Mouse (Mus musculus) MEL (cell line): Measurements from ENCODE around the gene Cdc42bpa. TPM values are rescaled to one million over a fixed set of nuclear protein-coding genes. Genes with fewer than 3 reads are reported as not detected.

Experiments
- DNase-seq: peaks from one replicate; pipeline ENCODE4 v3.0.0; 2011; ENCODE audit warnings: low read depth, low spot score
- H3K27ac ChIP-seq: 2 replicates; pipeline ENCODE4 v1.5.1; 2012; ENCODE audit warnings: low read depth, mild to moderate bottlenecking, control low read depth, low read length, moderate library complexity; ENCODE audit not compliant: control insufficient read depth
- H3K27me3 ChIP-seq, 2 experiments: fragments of 150-350 bp in 1 of 2; sonication (generic) in 1 of 2; 2 replicates each; pipeline ENCODE4 v1.6.1; 2012; ENCODE audit warnings: low read length in 2 of 2, mild to moderate bottlenecking in 2 of 2, improper control_type of control experiment in 1 of 2, moderate library complexity in 1 of 2; ENCODE audit not compliant: insufficient read depth in 2 of 2, control insufficient read depth in 1 of 2
- H3K36me3 ChIP-seq, 2 experiments: 2 replicates each; pipeline ENCODE4 v1.6.1; 2012 to 2014; ENCODE audit warnings: low read length in 2 of 2, improper control_type of control experiment in 1 of 2, inconsistent platforms in 1 of 2, mild to moderate bottlenecking in 1 of 2; ENCODE audit not compliant: insufficient read depth in 2 of 2, control insufficient read depth in 1 of 2
- H3K4me1 ChIP-seq, 2 experiments: fragments of 150-350 bp in 1 of 2; sonication (generic) in 1 of 2; 2 replicates each; pipeline ENCODE4 v1.6.1; 2012; ENCODE audit warnings: low read length in 2 of 2, improper control_type of control experiment in 1 of 2, mild to moderate bottlenecking in 1 of 2; ENCODE audit not compliant: insufficient read depth in 2 of 2, control insufficient read depth in 1 of 2
- H3K4me3 ChIP-seq, 2 experiments: fragments of 150-350 bp in 1 of 2; sonication (generic) in 1 of 2; 2 replicates each; pipeline ENCODE4 v1.5.1; 2012; ENCODE audit warnings: low read depth in 2 of 2, low read length in 2 of 2, mild to moderate bottlenecking in 2 of 2, moderate library complexity in 2 of 2, control low read depth in 1 of 2, improper control_type of control experiment in 1 of 2; ENCODE audit not compliant: control insufficient read depth in 1 of 2, insufficient read depth in 1 of 2
- H3K79me2 ChIP-seq: 2 replicates; pipeline ENCODE4 v1.6.1; 2012; ENCODE audit warnings: mild to moderate bottlenecking, low read length, moderate library complexity; ENCODE audit not compliant: control insufficient read depth, poor library complexity, insufficient read depth
- H3K9ac ChIP-seq: 2 replicates; pipeline ENCODE4 v1.6.1; 2012; ENCODE audit warnings: low read depth, mild to moderate bottlenecking, control low read depth, low read length, moderate library complexity; ENCODE audit not compliant: control insufficient read depth, poor library complexity, severe bottlenecking
- H3K9me3 ChIP-seq: fragments of 150-350 bp; sonication (generic); replicated peaks from 2 replicates; pipeline ENCODE4 v1.6.1; 2012; ENCODE audit warnings: mild to moderate bottlenecking, low read length, improper control_type of control experiment, moderate library complexity; ENCODE audit not compliant: insufficient read depth
- BHLHE40 ChIP-seq: IDR thresholded peaks from 2 replicates; pipeline ENCODE4 v1.6.1; 2012; ENCODE audit warnings: low read depth, mild to moderate bottlenecking, inconsistent platforms, low read length, improper control_type of control experiment, borderline replicate concordance
- E2F4 ChIP-seq: IDR thresholded peaks from 2 replicates; pipeline ENCODE4 v1.6.1; 2011; ENCODE audit warnings: low read depth, low read length, improper control_type of control experiment, borderline replicate concordance
- ELF1 ChIP-seq: IDR thresholded peaks from 2 replicates; pipeline ENCODE4 v1.6.1; 2014; ENCODE audit warnings: low read depth, mild to moderate bottlenecking, inconsistent platforms, low read length, improper control_type of control experiment, moderate library complexity
- HCFC1 ChIP-seq: IDR thresholded peaks from 2 replicates; pipeline ENCODE4 v1.6.1; 2012; ENCODE audit warnings: low read depth, mild to moderate bottlenecking, inconsistent platforms, low read length, improper control_type of control experiment, moderate library complexity
- KAT2A ChIP-seq: conservative IDR thresholded peaks from 2 replicates; pipeline ENCODE4 v1.6.1; 2012; ENCODE audit warnings: low read depth, low read length, improper control_type of control experiment, inconsistent platforms
- MAZ ChIP-seq: IDR thresholded peaks from 2 replicates; pipeline ENCODE4 v1.6.1; 2012; ENCODE audit warnings: low read depth, mild to moderate bottlenecking, inconsistent platforms, low read length, improper control_type of control experiment
- MEF2A ChIP-seq: IDR thresholded peaks from 2 replicates; pipeline ENCODE4 v1.6.1; 2014; ENCODE audit warnings: low read depth, mild to moderate bottlenecking, inconsistent platforms, low read length, improper control_type of control experiment; ENCODE audit not compliant: poor library complexity, insufficient replicate concordance, severe bottlenecking; ENCODE audit errors: extremely low read depth
- NRF1 ChIP-seq: IDR thresholded peaks from 2 replicates; pipeline ENCODE4 v1.6.1; 2014; ENCODE audit warnings: low read depth, mild to moderate bottlenecking, inconsistent platforms, low read length, improper control_type of control experiment, moderate library complexity; ENCODE audit not compliant: poor library complexity, insufficient read depth, severe bottlenecking
- POLR2A ChIP-seq, 2 experiments: IDR thresholded peaks; 2 replicates each; pipeline ENCODE4 v1.6.1; 2011 to 2012; ENCODE audit warnings: low read length in 2 of 2, mild to moderate bottlenecking in 2 of 2, control low read depth in 1 of 2, improper control_type of control experiment in 1 of 2, low read depth in 1 of 2, moderate library complexity in 1 of 2; ENCODE audit not compliant: control insufficient read depth in 1 of 2, insufficient read depth in 1 of 2, poor library complexity in 1 of 2
- POLR2AphosphoS2 ChIP-seq: IDR thresholded peaks from 2 replicates; pipeline ENCODE4 v1.6.1; 2011; ENCODE audit warnings: low read length, improper control_type of control experiment
- POLR2AphosphoS5 ChIP-seq: IDR thresholded peaks from 2 replicates; pipeline ENCODE4 v1.6.1; 2012; ENCODE audit warnings: low read depth, borderline replicate concordance, mild to moderate bottlenecking, inconsistent platforms, low read length, moderate library complexity, mixed read lengths
- RAD21 ChIP-seq: IDR thresholded peaks from 2 replicates; pipeline ENCODE4 v1.6.1; 2011; ENCODE audit warnings: mild to moderate bottlenecking, low read depth, low read length, improper control_type of control experiment
- SMC3 ChIP-seq: IDR thresholded peaks from 2 replicates; pipeline ENCODE4 v1.6.1; 2011; ENCODE audit warnings: low read depth, low read length, improper control_type of control experiment
- TCF12 ChIP-seq: IDR thresholded peaks from 2 replicates; pipeline ENCODE4 v1.6.1; 2014; ENCODE audit warnings: low read depth, mild to moderate bottlenecking, inconsistent platforms, low read length, improper control_type of control experiment, moderate library complexity
- USF2 ChIP-seq, 2 experiments: IDR thresholded peaks; 2 replicates each; pipeline ENCODE4 v1.6.1; 2011 to 2012; ENCODE audit warnings: improper control_type of control experiment in 2 of 2, low read length in 2 of 2, borderline replicate concordance in 1 of 2, inconsistent platforms in 1 of 2, low read depth in 1 of 2, mild to moderate bottlenecking in 1 of 2; ENCODE audit not compliant: insufficient read depth in 1 of 2
- polyA plus RNA-seq, 2 experiments: library from polyadenylated mRNA; stranded (reverse) in 1 of 2; unstranded in 1 of 2; fragments of >175 nt in 1 of 2; fragments of >200 nt in 1 of 2; gene quantifications; 2 replicates each; pipeline versions ENCODE4 v1.2.1 to v1.2.4; 2012; ENCODE audit warnings: low replicate concordance in 2 of 2, low read depth in 1 of 2; ENCODE audit not compliant: insufficient read length in 2 of 2, insufficient read depth in 1 of 2, missing spikeins in 1 of 2
- total RNA-seq: library from RNA; depleted of rRNA; stranded (reverse); fragments of 300-350 nt; gene quantifications from 2 replicates; pipeline ENCODE4 v1.2.3, GENCODE M21; 2012

Cdc42bpa gene
- total and polyA plus RNA-seq, 3 experiments, result 7.7 to 14.6 TPM; not detected in 1

DNA sequence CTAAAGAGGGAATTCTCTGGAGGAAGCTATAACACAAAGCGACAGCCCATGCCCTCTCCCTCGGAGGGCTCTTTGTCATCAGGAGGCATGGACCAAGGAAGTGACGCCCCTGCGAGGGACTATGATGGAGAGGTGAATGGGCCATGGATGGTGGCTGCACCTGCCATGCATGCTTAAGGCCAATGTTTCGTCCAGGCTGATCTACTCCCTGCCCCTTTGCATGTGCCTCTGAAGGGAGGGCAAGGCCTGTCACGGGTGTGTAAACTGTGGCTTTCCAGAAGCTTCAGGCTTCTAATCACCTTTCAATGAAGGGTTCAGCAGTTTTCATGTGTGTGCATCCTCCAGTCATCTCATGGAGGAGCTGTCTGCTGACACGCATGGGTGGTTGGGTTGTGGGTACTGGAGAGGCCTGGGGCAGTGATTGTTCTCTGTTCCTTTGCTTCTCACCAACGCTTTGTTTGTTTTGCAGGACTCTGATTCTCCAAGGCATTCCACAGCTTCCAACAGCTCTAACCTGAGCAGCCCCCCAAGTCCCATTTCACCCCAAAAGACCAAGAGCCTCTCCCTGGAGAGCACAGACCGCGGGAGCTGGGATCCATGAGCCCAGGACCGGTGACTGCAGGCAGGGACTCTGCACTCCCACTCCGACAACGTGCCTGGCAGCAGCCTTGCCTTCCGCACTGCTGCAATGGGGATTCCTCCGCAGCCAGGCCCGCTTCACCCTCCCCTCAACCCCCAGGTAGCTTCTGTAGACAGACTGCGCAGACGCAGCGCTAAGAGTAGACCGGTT is 201.5 kb downstream of the Cdc42bpa start:
- Histone ChIP-seq H3K27me3 (no peaks in the 10 kb centered on the region), H3K27ac (no peak overlapping the region), H3K79me2 (no peaks in the 10 kb centered on the region), H3K36me3 (no peaks in the 10 kb centered on the region), H3K9me3 (no peaks in the 10 kb centered on the region), H3K4me1 (no peaks in the 10 kb centered on the region), H3K9ac (no peak overlapping the region), H3K4me3 (no peak overlapping the region)
- TF ChIP-seq RAD21 (no peak), ELF1 (no peak), POLR2A (IDR thresholded peaks at IDR 0.05; ENCODE audit: control insufficient read depth in 1 of 2, insufficient read depth in 1 of 2, low read depth in 1 of 2, low read length in 2 of 2, poor library complexity in 1 of 2) (no peak), MAZ (no peak), MEF2A (no peak), HCFC1 (no peak), KAT2A (no peak), USF2 (IDR thresholded peaks at IDR 0.05; ENCODE audit: borderline replicate concordance in 1 of 2, insufficient read depth in 1 of 2, low read depth in 1 of 2, low read length in 2 of 2) (no peak), POLR2AphosphoS5 (no peak), SMC3 (no peak), NRF1 (no peak), E2F4 (no peak)
- DNase-seq, result no peak

DNA sequence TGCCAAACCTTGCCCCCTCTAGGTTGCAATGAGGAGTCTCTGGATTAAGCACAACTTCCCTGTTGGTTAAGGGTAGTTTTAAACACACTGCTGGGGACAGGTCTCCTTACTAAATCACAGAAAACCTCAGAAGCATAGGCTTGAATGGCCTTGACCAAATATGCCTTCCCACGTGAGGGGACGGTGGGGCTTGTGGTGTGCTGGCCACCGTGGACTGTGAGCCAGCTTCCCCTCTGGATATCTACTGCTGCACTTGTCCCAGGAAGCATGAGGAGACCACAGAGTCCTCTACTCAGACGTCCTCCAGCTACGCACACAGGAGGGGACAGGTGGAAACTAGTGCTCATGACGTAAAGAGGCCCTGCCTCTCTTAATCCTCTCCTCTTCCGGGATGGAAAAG is 202.7 kb downstream of the Cdc42bpa start:
- H3K79me2 ChIP-seq, result no peaks in the 10 kb centered on the region
- no peaks in the 10 kb centered on the region for H3K9me3 ChIP-seq
- no peak overlapping the region for H3K4me3 ChIP-seq
- no peaks in the 10 kb centered on the region for H3K36me3 ChIP-seq
- no peaks in the 10 kb centered on the region for H3K27me3 ChIP-seq
- H3K27ac ChIP-seq, result no peak overlapping the region
- no peak for TF ChIP-seq TCF12
- no peak for TF ChIP-seq MEF2A
- TF ChIP-seq POLR2AphosphoS5, result no peak
- no peak for TF ChIP-seq NRF1
- no peak for TF ChIP-seq BHLHE40
- TF ChIP-seq POLR2AphosphoS2, result no peak
- DNase-seq, result no peak
- H3K4me1 ChIP-seq, result no peaks in the 10 kb centered on the region
- H3K9ac ChIP-seq, result no peak overlapping the region
